Mouse (Mus musculus) testis, postnatal 10 days (tissue): ENCODE results near the gene Ctps2.

Experiments
- DNase-seq: peaks from one replicate; pipeline ENCODE4 v3.0.0; 2021; ENCODE audit warnings: low spot score

Gene Ctps2

GRCm38 (mm10) chrX:162976194-162976593, 75.2 kb downstream of the Ctps2 start:
- no peak for DNase-seq

- DNase-seq, result no peak
Observed at GRCm38 (mm10) chrX:162986876-162987495, 85.9 kb downstream of the Ctps2 start.

DNA sequence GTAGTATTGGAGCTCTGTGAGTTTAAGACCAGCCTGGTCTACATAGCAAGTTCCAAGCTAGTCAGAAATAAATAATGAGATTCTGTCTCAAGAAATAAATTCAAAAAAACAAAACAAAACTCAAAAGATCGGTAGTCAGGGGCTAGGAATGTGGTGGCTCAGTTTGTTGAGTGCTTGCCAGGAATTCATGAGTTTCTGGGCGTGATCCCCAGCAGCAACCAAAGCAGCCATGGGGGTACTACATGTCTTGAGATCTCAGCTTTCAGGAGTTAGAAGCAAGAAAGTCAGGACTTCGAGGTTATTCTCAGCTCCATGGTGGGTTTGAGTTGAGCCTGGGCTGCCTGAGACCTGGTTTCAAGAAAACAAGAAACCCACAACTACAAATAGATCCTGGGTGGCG, 90.4 kb downstream of the Ctps2 start:
- DNase-seq, result no peak

GRCm38 (mm10) chrX:162992121-162992520, 91.1 kb downstream of the Ctps2 start:
- no peak for DNase-seq

- DNase-seq, result no peak
Observed at GRCm38 (mm10) chrX:163027864-163028263, 126.8 kb downstream of the Ctps2 start.

- no peak for DNase-seq
Observed at GRCm38 (mm10) chrX:163038767-163039166, 137.7 kb downstream of the Ctps2 start.

DNA sequence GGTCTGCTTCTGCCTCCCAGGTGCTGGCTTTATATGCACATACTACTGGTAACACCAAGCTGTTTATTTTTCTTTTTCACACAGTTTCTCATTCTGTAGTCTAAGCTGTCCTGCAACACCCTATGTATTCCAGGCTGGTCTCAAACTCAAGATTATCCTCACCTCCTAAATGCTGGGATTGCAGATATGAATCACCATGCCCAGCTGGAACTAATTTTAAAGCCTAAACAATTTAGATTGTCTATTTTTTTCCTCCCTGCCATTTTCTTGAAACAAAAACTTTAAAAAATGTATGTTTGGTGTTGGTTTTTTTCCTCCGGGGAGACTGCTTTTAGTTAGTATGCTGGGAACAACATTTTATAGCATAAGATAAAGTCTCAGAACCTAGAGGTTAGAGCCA, 141.7 kb downstream of the Ctps2 start:
- DNase-seq, result no peak

- DNase-seq, result no peak
Observed at GRCm38 (mm10) chrX:163063936-163064335, 162.9 kb downstream of the Ctps2 start.
